Mouse (Mus musculus): ENCODE results near the gene Garem2.
"Not testable (repeated sequence)": the region's sequence is repeated elsewhere in the genome, so short reads cannot be mapped to it uniquely, and the experiment has no call there.

Gene Garem2

DNA sequence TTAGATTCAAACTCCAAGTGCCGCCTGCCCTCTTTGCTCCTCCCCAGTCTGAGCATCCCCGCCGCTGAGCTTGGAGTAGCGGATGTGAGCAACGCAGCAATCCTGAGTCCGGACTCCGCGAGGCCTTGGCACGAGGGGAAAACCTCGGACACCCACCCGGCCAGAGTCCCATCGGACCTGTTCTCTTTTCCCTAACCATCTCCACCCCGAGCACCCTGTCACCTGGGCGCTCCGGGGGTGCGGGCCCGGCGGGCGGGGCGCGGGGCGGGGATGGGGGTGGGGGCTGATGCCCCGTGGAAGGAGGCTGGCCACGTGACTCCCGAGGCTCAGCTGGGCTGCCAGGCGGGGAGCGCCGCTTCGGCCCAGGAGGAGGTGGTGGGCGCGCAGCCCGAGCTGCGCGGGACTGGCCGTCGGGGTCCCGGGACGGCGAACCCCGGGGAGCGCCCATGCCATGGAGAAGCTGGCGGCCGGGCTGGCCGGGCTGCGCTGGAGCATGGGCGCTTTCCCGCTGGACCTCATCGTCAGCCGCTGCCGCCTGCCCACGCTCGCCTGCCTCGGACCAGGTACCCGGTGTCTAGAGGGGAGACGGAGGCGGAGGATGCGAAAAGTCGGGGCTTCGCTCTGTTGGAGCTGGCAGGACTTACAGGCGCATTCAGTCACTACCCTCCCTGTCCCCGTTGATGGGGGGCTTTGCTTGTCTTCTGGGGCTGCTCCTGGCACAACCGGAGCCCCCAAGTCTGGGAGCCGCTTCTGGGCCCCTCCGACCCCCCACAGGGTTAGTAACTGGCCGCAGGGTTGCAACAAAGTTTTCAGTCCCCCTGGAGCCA, at the start of gene Garem2:
Garem2 (plus strand) TSS at position 321 of the 827 bp plus-strand sequence.
- DNase-seq (ENCODE audit: low spot score in 2 of 2): no peak

DNA sequence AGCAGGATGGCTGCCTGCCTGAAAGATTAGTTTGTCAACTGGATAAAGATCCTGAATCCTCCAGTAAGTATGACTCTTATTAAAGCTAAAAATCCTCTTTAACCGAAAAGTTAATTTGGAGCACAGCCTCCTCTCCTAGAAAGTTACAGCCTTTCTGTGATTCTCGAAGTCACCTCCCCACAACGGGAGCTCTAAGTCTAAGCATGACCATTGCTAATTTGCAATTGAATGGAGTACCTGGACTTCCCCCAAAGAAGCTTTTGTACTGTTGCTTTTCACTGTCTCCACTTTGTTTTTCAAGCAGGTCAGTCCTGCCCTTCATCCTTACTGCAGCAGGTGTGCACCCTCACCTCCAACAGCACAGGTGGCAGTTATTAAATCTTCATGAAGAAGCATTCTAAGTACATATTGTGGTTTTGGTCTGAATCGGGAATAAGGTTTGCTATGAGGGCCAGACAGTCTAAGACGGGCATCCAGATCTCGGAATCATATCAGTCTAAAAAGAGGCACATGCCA, 46.7 kb upstream of the Garem2 start:
- no peak for DNase-seq (ENCODE audit: low spot score in 2 of 2)

DNA sequence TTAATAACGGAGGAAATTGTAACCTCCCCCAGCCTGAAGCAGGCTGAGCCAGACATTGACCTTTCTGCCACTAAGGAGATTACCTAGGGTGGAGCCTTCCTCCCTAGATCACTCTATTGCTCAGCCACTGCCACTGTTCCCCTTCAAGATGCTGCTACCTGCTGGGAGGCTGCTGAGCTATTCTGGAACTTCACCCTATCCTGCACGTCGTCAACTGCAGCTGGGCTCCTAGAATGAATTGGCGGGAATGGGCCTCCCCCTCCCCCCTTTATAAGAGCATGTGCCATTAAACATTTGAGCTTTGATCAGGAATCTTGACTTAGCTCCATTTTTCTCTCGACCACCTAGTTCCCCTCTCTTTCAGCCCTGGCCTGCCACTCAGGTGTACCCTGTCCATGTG, 45.4 kb upstream of the Garem2 start:
- DNase-seq (ENCODE audit: low spot score in 2 of 2): not testable (repeated sequence)

DNA sequence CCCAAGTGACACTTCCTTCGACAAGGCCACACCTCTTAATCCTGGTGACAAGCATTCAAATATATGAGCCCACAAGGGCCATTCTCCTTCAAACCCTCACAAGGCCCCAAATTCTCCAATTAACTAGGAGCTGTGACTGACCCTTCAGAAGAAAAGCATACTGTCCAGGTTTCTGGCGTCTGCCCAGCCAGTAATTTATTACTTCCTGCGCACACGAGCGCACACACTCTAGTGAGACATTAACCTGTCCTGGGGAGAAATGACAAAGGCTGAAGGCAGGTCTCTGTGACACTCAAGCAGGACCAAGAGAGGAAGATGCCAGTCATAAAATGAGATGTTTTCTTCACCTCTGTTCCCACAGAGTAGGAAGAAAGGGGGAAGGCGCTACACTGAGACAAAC, 37.2 kb upstream of the Garem2 start:
- no peak for DNase-seq (ENCODE audit: low spot score in 2 of 2)

DNA sequence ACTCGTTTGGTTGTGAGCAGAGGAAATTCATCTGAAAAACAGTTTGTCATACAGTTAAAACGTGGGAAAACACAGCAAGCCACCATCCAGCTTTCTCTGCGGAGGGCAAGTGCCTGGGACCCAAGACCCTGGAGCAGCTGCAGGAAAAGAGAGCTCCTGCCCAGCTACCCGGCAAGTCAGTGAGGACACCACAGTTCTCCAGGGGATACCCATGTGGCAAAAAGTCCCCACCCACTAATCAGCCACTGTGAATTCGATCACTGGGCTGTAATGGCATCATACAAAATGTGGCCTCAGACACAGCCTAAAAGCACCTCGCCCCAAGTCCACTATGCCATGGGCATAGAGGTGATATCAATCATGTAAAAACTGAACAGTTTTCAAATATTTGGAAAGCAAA, 33.3 kb upstream of the Garem2 start:
- no peak for DNase-seq (ENCODE audit: low spot score in 2 of 2)

DNA sequence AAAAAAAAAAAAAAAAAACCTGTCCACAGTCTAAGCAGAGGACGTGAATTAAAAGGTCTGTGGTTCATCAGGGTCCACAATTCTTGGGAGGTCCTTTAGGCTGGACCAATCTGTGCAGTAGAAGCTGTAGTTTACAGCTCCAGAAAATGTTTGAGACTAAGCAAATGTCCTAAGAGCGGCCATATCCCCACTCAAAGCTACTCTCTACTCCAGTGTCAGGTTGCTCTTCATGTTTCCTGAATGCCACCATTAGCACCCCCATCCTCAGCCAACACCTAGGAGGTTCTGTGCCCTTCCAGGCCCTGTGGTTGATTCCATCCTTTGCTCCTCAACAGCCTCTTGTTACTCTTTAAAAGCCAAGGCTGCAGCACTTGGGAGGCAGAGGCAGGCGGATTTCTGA, 32.6 kb upstream of the Garem2 start:
- DNase-seq (ENCODE audit: low spot score in 2 of 2): no peak

DNA sequence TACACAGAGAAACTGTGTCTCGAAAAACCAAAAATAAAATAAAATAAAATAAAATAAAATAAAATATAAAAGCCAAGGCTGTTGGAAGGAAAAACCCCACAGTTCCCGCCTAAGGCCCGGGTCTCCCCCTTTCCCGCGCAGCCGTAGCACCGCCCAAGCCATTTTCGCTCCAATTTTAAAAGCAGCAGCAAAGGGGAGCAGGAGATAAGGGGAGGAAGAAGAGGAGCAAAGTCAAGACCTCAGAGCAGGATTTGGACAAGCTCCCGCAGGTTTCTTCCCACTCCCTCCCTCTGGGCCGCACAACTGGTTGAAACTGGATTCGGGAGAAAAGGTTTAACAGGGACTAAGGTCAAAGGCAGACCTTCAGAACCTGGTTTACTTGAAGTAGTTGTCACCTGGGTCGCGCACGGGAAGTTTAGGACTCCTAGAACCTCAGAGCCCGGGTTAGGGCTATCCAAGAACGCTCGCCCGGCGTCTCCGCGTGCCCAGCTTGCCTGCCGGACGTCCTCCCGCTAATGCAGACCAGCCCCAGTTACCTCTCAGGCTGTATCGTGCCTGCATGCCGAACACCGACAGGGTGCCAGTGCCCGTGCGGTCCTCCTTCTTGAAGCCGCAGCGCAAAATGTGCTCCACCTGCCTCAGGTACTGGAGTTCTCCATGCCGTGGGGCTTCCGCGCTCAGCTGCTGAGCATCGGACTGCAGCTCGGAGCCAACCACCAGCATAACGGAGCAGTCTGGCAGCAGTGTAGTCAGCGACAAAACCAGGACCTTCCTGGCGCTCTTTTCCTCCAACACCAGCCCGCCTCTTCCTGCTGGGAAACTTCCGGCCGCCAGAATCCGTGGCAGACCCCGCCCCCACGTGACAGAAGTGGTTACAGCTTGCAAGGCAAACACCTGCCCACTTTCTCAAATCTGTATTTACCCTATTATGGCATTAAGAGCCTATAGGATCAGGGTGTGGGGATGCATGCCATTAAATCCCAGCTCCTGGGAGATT, 31.8 kb upstream of the Garem2 start, which contains the start of gene Tyms:
Tyms (minus strand) TSS at position 793 of the 997 bp plus-strand sequence.
- DNase-seq (ENCODE audit: low spot score in 2 of 2): peak; percentile 8 to 71

DNA sequence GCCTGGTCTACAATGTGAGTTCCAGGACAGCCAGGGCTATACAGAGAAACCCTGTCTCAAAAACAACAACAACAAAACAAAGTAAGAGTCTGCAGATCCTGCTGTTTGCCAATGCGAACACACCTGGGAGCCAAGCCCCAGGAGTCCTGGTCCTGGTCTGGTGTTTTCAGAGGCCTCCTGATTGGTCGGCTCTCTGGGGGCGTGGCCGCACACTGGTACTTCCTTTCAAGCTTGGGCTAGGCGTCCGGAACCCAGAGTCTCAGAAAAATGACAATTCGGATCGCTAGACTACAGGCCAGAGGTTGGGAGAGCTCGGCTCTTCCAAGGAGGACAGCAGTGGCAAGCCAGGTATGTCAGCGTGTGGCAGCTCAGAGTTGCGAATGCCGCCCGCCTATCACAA, 12.3 kb upstream of the Garem2 start:
- DNase-seq (ENCODE audit: low spot score in 2 of 2): no peak

DNA sequence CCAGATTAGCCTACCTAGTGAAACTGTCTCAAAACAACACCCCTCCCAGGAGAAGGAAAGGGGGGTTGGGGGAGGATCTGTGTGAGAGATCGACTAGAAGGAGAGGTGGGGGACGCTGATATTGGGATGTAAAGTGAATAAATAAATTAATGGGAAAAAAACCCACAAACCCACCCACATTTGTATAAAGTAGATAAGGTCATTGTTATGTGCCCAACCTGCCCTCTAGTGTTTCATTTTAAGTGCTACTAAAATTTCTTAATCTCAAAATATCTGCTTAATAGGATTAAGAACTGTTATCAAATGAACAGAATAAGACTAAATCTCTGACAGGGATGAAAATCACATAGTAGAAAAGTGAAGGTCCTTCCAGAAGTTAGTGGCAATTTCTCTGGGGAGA, 10.6 kb upstream of the Garem2 start:
- no peak for DNase-seq (ENCODE audit: low spot score in 2 of 2)

DNA sequence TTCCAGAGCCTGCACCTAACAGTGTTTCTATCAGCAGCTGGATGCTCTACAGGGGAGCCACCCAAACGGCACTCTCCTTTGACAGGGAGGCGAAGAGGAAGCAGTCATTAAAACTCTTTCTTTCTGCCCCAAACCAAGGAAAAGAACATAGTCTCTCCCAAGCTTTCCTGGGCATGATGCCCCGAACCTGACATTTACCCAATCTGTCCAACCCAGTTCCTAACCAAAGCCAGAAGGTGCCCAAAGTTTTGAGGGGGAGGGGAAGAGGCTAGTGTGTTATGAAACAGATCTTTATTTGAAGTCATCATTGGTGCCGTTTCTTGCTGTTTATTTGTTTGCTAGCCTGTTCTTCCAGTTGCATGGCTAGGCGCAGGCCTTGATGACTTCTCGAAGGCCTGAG, 9.2 kb upstream of the Garem2 start:
- DNase-seq (ENCODE audit: low spot score in 2 of 2): no peak

DNA sequence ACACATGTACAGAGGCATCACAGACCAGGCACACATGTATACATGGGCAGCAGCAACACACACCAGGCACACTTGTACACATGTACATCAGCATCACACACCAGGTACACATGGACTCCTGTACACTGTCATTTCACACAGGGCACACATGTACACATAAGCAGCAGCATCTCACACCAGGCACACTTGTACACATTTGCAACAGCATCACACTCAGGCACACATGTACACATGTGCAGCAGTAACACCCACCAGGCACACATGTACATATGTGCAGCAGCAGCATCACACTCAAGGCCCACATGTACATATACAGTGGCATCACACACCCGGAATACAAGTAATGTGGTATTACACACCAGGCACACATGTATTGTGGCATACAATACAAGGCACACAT, 6.7 kb upstream of the Garem2 start:
- no peak for DNase-seq (ENCODE audit: low spot score in 2 of 2)

DNA sequence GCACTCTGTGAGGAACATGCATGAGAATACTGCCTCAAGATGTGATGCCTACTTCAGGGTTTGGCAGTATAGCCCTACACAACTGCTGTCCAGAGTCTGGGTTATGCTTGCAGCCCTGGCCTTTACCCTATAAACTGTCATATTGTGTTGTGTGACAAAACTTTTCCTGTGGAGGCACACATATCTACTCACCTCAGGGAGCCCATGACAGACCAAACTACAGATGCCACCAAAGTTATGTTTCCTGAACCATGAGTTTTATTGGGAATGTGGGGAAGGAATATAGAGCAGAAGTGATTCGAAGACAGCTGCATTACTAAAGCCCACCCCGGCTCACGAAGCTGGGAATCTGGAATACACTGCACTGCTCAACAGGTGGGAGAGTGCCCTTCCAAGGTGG, 1.6 kb upstream of the Garem2 start:
- no peak for DNase-seq (ENCODE audit: low spot score in 2 of 2)

DNA sequence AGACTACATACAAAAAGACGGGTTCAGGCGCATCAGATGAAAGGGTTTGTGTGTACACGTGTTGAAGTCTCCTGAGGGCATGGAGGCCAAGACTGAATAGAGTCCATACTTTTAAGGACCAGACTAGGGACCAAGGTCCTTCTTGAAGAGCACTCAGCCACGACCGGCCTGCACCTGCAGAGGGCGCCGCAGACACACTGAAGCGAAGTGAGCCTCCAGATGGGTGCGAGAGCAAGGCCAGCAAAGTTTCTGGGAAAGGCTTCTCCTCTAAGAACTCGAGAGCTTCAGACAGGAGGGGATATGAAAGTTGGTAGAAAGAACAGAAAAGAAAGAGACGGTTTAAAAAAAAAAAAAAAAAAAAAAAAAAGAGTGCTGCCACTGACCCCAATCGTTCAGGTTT, 622 bp upstream of the Garem2 start:
- DNase-seq (ENCODE audit: low spot score in 2 of 2): peak in 1 of 2 experiments; percentile 40

DNA sequence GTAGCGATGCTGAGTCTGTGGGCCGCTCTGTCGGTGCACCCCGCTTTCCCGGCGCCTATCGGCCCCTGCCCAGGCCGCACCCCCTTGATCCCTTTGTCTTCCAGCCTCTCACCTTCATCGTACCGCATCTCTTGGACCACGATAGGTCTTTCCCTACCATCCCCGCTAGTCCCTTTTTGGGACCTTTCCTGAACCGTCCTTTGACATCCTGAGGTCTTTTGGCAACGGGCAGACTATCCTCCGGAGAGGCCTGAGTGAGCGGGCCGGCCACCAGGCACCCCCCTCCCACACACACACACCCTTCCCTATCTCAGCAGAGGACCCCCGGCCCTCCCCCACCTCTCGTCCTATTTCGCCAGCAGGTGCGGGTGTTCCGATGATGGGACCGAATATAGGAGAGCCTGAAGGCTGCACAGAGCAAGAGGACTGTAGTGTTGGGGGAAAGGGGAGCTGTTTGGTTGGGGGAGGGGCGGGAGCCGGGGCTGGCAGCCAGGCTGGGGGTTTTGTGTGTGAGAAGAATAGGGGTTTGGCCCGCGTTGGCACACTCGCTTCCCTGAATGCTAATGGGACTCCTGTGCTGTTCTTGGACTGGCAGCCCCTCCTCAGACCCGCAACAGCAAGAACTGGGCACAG, 823 bp downstream of the Garem2 start, which contains the start of gene 3110082J24Rik:
3110082J24Rik (minus strand) TSS at position 419 of the 633 bp plus-strand sequence.
- DNase-seq (ENCODE audit: low spot score in 2 of 2): peak in 1 of 2 experiments; percentile 21

DNA sequence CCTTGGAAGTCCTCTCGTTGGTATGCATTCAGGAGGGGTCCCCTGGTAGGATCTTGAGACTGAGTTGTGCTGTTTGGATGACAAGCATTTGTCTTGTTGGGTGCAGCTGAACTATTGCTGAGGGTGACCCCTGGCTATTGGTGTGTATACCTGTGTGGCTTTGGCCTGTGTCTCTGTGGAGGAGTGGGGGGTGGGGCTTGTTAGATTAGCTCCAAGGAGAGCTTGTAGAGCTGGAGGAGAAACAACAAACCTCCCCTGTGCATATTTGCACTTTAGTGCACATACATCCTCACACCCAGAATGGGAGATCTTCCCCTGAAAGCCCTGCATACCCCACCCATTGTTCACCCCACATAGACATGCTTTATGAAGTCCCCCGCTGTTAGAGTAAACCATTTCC, 1.8 kb downstream of the Garem2 start:
- DNase-seq (ENCODE audit: low spot score in 2 of 2): no peak

DNA sequence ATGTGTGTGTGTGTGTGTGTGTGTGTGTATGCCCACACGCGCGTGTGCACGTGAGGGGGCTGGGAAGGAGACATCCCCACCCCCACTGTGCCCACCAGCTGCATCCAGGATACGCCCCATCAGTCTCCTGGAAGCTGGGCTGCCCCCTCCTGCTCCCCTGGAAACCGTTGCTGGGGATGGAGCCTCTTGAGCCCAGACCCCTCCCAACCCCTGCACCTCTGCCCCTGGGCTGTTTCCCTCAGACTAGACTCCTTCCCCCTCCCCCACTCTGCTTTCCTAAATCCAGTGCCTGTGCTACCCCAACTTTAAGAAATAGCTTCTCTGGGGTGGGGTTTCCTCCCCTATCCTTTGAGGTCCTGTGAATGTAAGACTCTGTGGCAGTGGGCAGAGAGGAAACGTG, 2.2 kb downstream of the Garem2 start:
- DNase-seq (ENCODE audit: low spot score in 2 of 2): no peak

DNA sequence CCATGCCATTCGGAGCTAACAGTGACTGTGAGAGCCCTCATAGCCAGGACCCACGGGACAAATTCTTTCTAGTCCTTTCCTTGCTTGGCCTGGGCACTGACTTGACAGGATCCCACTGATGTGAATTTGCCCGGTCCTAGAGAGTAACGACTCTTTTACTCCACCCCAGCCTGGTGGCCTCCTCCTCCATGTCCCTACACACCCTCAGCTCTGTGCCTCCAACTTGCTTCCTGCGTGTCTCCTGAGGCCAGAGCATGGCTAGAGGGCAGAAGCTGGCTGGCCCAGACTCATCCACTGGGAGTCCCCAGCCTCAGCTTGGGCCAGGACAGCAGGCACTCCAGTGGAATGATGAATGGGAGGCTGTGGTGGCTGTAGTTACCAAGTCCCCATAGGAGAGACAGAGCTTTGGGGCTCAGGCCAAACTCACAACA, 2.7 kb downstream of the Garem2 start:
- no peak for DNase-seq (ENCODE audit: low spot score in 2 of 2)

DNA sequence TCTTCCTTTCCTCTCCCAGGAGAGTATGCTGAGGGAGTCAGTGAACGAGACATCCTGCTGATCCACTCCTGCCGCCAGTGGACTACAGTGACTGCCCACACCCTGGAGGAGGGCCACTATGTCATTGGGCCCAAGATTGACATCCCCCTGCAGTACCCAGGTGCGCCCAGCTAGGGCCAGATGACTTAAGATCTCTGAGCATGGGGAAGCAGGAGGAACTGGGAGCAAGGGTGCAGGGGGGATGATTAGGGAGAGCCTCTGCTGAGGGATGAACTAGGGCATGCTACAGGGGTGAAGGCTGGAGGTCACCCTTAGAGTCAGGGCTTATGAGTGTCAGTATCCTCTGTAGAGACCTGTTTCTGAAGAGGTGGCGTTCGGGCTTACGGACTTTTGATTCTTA, 3.3 kb downstream of the Garem2 start:
- DNase-seq (ENCODE audit: low spot score in 2 of 2): no peak

DNA sequence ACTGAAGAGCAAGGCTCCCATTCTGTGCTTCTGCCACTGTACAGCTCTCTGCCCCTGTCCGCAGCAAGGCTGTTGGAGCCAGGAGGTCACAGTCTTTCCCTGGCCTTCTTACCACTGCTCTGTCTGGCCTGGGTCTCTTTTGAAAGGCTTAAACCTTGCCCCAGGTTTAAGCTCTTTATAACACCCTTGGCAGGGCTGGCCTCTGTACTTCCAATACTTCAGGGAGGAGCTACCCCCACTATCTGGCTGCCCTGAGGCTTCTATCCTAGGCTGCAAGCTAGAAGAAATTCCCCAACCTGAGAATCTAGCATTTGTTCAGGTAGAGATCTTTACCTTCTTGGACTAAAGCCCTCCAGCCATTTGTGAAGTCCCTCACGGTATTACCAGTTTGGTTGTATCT, 4.9 kb downstream of the Garem2 start:
- no peak for DNase-seq (ENCODE audit: low spot score in 2 of 2)

DNA sequence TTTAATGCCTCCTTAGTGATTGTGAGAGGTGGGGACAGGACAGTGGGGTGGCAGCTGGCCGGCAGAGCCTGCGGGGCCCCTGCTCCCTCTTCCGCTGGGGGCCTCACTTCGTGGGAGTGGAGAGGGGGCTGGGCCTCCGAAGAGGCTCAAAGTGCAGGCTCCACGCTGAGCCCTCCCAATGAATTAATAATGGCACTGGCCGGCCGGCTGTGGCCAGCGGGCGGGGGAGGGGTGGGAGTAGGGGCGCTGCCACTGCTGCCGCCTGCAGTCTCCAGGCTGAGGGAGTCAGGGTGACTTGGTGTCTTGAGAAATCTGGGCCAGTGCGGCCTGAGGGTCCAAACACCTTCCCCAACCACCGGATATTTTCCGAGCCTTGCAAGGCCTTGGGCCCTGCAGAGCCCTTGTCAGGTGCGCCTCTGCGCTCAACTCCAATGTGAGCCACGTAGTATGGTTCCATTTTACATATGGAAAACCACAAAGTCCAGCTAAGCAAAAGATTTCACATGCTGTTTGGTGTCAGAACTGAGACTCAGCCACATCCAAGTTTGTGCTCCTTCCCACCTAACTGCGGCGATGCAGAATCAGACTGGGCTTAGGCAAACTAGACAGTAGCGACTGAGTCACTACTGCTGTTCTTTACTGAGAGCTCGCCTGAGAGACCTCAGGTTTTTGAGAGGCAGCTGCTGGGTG, 5.6 kb downstream of the Garem2 start:
- no peak for DNase-seq (ENCODE audit: low spot score in 2 of 2)

DNA sequence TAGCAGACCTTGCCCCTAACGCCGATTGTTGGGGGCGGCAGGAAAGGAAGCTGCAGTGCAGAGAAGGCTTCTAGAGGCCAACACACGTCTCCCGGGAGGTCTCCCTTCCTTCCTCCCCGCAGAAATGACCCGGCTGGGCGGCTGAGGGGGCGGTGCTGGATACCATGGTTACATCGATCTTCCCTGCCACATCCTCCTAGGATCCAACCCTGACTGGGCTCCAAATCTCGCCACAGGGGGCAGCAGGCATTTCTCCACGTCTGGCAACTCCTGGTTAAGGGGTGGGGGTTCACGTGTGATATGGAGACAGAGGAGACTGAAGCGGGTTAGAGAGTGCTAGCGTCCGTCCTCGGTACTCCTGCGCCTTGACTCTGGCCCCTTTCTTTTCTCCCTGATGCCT, 6.2 kb downstream of the Garem2 start:
- DNase-seq (ENCODE audit: low spot score in 2 of 2): peak in 1 of 2 experiments; percentile 24

All from left cerebral cortex, adult 9 months (tissue).